ENCODE assay signal across 8 mouse cellular contexts in genomic region chr19:57363538-57363937, GRCm38 (mm10). TPM values are rescaled to one million over a fixed set of nuclear protein-coding genes. Genes with fewer than 3 reads are reported as not detected.
A peak's percentile ranks its signal among the peaks of the same experiment; 100 is the strongest.
DNase-seq lines count a peak whose midpoint lies in the region; ATAC-seq and TF ChIP-seq lines count a peak whose summit lies in the region.
"Had no signal": no experiment of that assay in that cellular context is flagged by ENCODE, and none has a peak within 500 bp of the region (broad histone marks: within the 10 kb centered on the region; RNA-seq: fewer than 3 reads in every experiment).

No protein-coding gene starts in this region.

- WGBS in liver, adult 2 months = 18% methylated on average over 7 of the region's 7 CpGs
- 91% methylated on average over 7 of the region's 7 CpGs for WGBS in forebrain, embryonic 14.5 days
- 90% methylated on average over 7 of the region's 7 CpGs for WGBS in limb, embryonic 15.5 days
- 86% methylated on average over 7 of the region's 7 CpGs for WGBS in stomach, embryonic 14.5 days

- H3K27ac ChIP-seq in liver, adult 2 months (replicated peaks; ENCODE audit: insufficient read depth, low read depth, low read length) = peak overlapping the region; percentile 91
- no peak overlapping the region for H3K27ac ChIP-seq in forebrain, embryonic 14.5 days (ENCODE audit: low read depth, low read length)
- no peak overlapping the region for H3K27ac ChIP-seq in limb, embryonic 15.5 days
- H3K27ac ChIP-seq in stomach, embryonic 14.5 days (ENCODE audit: low read length) = no peak overlapping the region

- 0 out of 2 replicates have a peak overlapping the region, but pooled peaks have one; percentile 8 for H3K4me3 ChIP-seq in liver, adult 2 months (ENCODE audit: insufficient read depth, low read depth, low read length)
- no peak overlapping the region for H3K4me3 ChIP-seq in forebrain, embryonic 14.5 days (ENCODE audit: low read depth, low read length)
- no peak overlapping the region for H3K4me3 ChIP-seq in limb, embryonic 15.5 days
- H3K4me3 ChIP-seq in stomach, embryonic 14.5 days (ENCODE audit: low read depth, low read length) = no peak overlapping the region

- TF ChIP-seq POLR2A in liver, adult 2 months (IDR thresholded peaks at IDR 0.05; ENCODE audit: extremely low read depth, insufficient read depth, low read length) = no peak

- H3K27me3 ChIP-seq in liver, adult 2 months (ENCODE audit: control insufficient read depth, insufficient read depth, low read length) = no peaks in the 10 kb centered on the region
- no peaks in the 10 kb centered on the region for H3K27me3 ChIP-seq in forebrain, embryonic 14.5 days (replicated peaks; ENCODE audit: control insufficient read depth, insufficient read depth, low read length)
- H3K27me3 ChIP-seq in limb, embryonic 15.5 days = no peaks in the 10 kb centered on the region
- H3K27me3 ChIP-seq in stomach, embryonic 14.5 days (ENCODE audit: control insufficient read depth, insufficient read depth, low read length) = no peaks in the 10 kb centered on the region

- H3K9me3 ChIP-seq in forebrain, embryonic 14.5 days (replicated peaks; ENCODE audit: control insufficient read depth, low read length) = no peaks in the 10 kb centered on the region
- no peaks in the 10 kb centered on the region for H3K9me3 ChIP-seq in limb, embryonic 15.5 days
- no peaks in the 10 kb centered on the region for H3K9me3 ChIP-seq in stomach, embryonic 14.5 days (ENCODE audit: control insufficient read depth, low read depth, low read length)

- no peak for TF ChIP-seq CTCF in liver, adult 2 months (IDR thresholded peaks at IDR 0.05; ENCODE audit: low read depth, low read length)

- DNase-seq in liver, adult 2 months (ENCODE audit: extremely low read depth, low read depth, low spot score) = peak; percentile 73
- DNase-seq in liver = no peak
- DNase-seq in forebrain, embryonic 14.5 days (ENCODE audit: low spot score) = no peak
- no peak for DNase-seq in layer of hippocampus, postnatal 14 days (ENCODE audit: low spot score in 2 of 2)
- DNase-seq: kidney, postnatal 4 days had no signal

- H3K9ac ChIP-seq in liver, adult 2 months (ENCODE audit: low read depth, low read length) = peak overlapping the region; percentile 62
- H3K9ac ChIP-seq in forebrain, embryonic 14.5 days (ENCODE audit: low read length) = 0 out of 2 replicates have a peak overlapping the region, but pooled peaks have one; percentile 38
- no peak overlapping the region for H3K9ac ChIP-seq in limb, embryonic 15.5 days
- no peak overlapping the region for H3K9ac ChIP-seq in stomach, embryonic 14.5 days (replicated peaks; ENCODE audit: low read depth, low read length)

- ATAC-seq in forebrain, embryonic 14.5 days = no peak
- no peak for ATAC-seq in limb, embryonic 15.5 days (ENCODE audit: insufficient number of reproducible peaks, low FRiP score, low TSS enrichment, low read depth)
- ATAC-seq in stomach, embryonic 14.5 days (ENCODE audit: insufficient number of reproducible peaks, insufficient read depth, low FRiP score, low read depth) = no peak
- ATAC-seq in activated CD4-positive, CD25-positive, alpha-beta regulatory T cell, adult 4 months = no peak

- H3K79me2 ChIP-seq in liver, adult 2 months (ENCODE audit: control insufficient read depth, insufficient read depth, low read length) = peaks cover 15% of the 10 kb centered on the region; the same call in 1 of the 2 replicates

- peaks cover 30% of the 10 kb centered on the region for H3K4me1 ChIP-seq in liver, adult 2 months (ENCODE audit: control insufficient read depth, insufficient read depth, low read length)
- peaks cover 44% of the 10 kb centered on the region for H3K4me1 ChIP-seq in forebrain, embryonic 14.5 days (ENCODE audit: control insufficient read depth, insufficient read depth, low read length)
- H3K4me1 ChIP-seq in limb, embryonic 15.5 days = peaks cover 56% of the 10 kb centered on the region
- H3K4me1 ChIP-seq in stomach, embryonic 14.5 days (ENCODE audit: control insufficient read depth, insufficient read depth, low read length) = peaks cover 53% of the 10 kb centered on the region

- H3K36me3 ChIP-seq in liver, adult 2 months (ENCODE audit: control insufficient read depth, insufficient read depth, low read length) = no peaks in the 10 kb centered on the region
- peaks cover 2% of the 10 kb centered on the region; the same call in 1 of the 2 replicates for H3K36me3 ChIP-seq in forebrain, embryonic 14.5 days (ENCODE audit: control insufficient read depth, insufficient read depth, low read length)
- H3K36me3 ChIP-seq in limb, embryonic 15.5 days = peaks cover 2% of the 10 kb centered on the region
- H3K36me3 ChIP-seq in stomach, embryonic 14.5 days (ENCODE audit: control insufficient read depth, insufficient read depth, low read length) = no peaks in the 10 kb centered on the region

- H3K4me2 ChIP-seq in forebrain, embryonic 14.5 days (ENCODE audit: low read length) = peak overlapping the region; percentile 69
- peak overlapping the region; percentile 40; the same call in 1 of the 2 replicates for H3K4me2 ChIP-seq in limb, embryonic 15.5 days
- peak overlapping the region; percentile 76; the same call in 1 of the 2 replicates for H3K4me2 ChIP-seq in stomach, embryonic 14.5 days (replicated peaks; ENCODE audit: low read depth, low read length)

RNA-seq across cellular contexts. Expression of gene Fam160b1, which starts 3.1 kb away (rescaled TPM):
- total RNA-seq in liver, adult 2 months (2014; rRNA removed) = 18.4 and 21.7 TPM in 2 replicates
- 10.6 and 10.9 TPM in 2 replicates for polyA plus RNA-seq in liver, adult 2 months (2012; rRNA removed)
- 12.7 and 15.0 TPM in 2 replicates for polyA plus RNA-seq in forebrain, embryonic 14.5 days (2014; fragmentation: Nextera tagmentation; extraction: Ambion mirVana)
- 13.3 and 17.4 TPM in 2 replicates for polyA plus RNA-seq in limb, embryonic 15.5 days (2015; fragmentation: Nextera tagmentation; extraction: Ambion mirVana)
- 16.6 and 20.4 TPM in 2 replicates for polyA plus RNA-seq in stomach, embryonic 14.5 days (2014; fragmentation: Nextera tagmentation; extraction: Ambion mirVana)
- total RNA-seq in layer of hippocampus, postnatal 14 days (2021) = 10 to 100 TPM; 21.0 to 21.7 TPM
- polyA plus RNA-seq in activated CD4-positive, CD25-positive, alpha-beta regulatory T cell, adult 4 months (2017; shearing (Covaris generic)) = 1 to 10 TPM; 8.3 to 9.0 TPM

RNA-seq across cellular contexts. Expression of gene Ablim1, which starts 48.8 kb away (rescaled TPM):
- 23.7 and 35.2 TPM in 2 replicates for total RNA-seq in liver, adult 2 months (2014; rRNA removed)
- polyA plus RNA-seq in liver, adult 2 months (2012; rRNA removed) = 16.4 and 16.6 TPM in 2 replicates
- 24.0 and 35.5 TPM in 2 replicates for polyA plus RNA-seq in forebrain, embryonic 14.5 days (2014; fragmentation: Nextera tagmentation; extraction: Ambion mirVana)
- 105 and 116 TPM in 2 replicates for polyA plus RNA-seq in limb, embryonic 15.5 days (2015; fragmentation: Nextera tagmentation; extraction: Ambion mirVana)
- 36.9 and 43.7 TPM in 2 replicates for polyA plus RNA-seq in stomach, embryonic 14.5 days (2014; fragmentation: Nextera tagmentation; extraction: Ambion mirVana)
- total RNA-seq in layer of hippocampus, postnatal 14 days (2021) = 10 to 100 TPM; 68.1 to 78.3 TPM
- 100 to 1,000 TPM; 268 to 273 TPM for polyA plus RNA-seq in activated CD4-positive, CD25-positive, alpha-beta regulatory T cell, adult 4 months (2017; shearing (Covaris generic))

Comparison
In these comparisons a context has a peak if more than half of its experiments do, and no peak if none do; other contexts are left out.
1. H3K9ac ChIP-seq: peak in liver, adult 2 months (single experiment) and forebrain, embryonic 14.5 days (single experiment); none in limb, embryonic 15.5 days (single experiment) and stomach, embryonic 14.5 days (single experiment).
2. Peak in every context shown above with its lines, with median percentiles within 50 percentile points of each other: H3K4me2 ChIP-seq.